Mouse (Mus musculus): ENCODE data around the gene Sinhcaf. TPM values are rescaled to one million over a fixed set of nuclear protein-coding genes. Genes with fewer than 3 reads are reported as not detected.

Sinhcaf gene
- polyA plus RNA-seq, 1 experiment: 1.5 TPM

DNA sequence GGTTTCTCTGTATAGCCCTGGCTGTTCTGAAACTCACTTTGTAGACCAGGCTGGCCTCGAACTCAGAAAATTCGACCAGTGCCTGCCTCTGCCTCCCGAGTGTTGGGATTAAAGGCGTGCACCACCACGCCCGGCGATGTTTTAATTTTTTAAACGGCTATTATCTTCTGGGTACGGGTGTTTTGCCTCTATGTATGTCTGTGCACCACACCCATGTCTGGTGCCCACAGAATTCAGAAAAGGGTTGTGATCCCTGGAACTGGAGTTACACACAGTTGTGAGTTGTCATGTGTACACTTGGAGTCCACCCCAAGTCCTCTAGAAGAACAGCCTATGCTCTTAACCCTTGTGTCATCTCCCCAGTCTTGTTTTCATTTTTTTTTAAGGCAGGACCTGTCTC, 39.3 kb downstream of the Sinhcaf start:
- no peaks in the 10 kb centered on the region for H3K36me3 ChIP-seq (ENCODE audit: control insufficient read depth, insufficient read depth, low read length)
- no peak for TF ChIP-seq POLR2A (IDR thresholded peaks at IDR 0.05; ENCODE audit: low read depth, low read length)
- TF ChIP-seq CTCF (IDR thresholded peaks at IDR 0.05; ENCODE audit: extremely low read depth, insufficient read length, insufficient replicate concordance, low read depth, low read length): no peak
- 80% methylated on average over 9 of the region's 9 CpGs for WGBS
- H3K27me3 ChIP-seq (ENCODE audit: control insufficient read depth, insufficient read depth, low read length): no peaks in the 10 kb centered on the region
- peaks cover 5% of the 10 kb centered on the region; the same call in 1 of the 2 replicates for H3K4me1 ChIP-seq (ENCODE audit: control insufficient read depth, insufficient read depth, insufficient read length, low read length)
- no peak overlapping the region for H3K27ac ChIP-seq (ENCODE audit: insufficient read depth, low read depth, low read length)
- no peak overlapping the region for H3K4me3 ChIP-seq (ENCODE audit: low read depth, low read length)

GRCm38 (mm10) chr6:148902728-148903127, 43.5 kb downstream of the Sinhcaf start:
- H3K4me1 ChIP-seq (ENCODE audit: control insufficient read depth, insufficient read depth, insufficient read length, low read length): peaks cover 5% of the 10 kb centered on the region; the same call in 1 of the 2 replicates
- H3K36me3 ChIP-seq (ENCODE audit: control insufficient read depth, insufficient read depth, low read length): no peaks in the 10 kb centered on the region
- TF ChIP-seq POLR2A (IDR thresholded peaks at IDR 0.05; ENCODE audit: low read depth, low read length) (no peak), CTCF (IDR thresholded peaks at IDR 0.05; ENCODE audit: extremely low read depth, insufficient read length, insufficient replicate concordance, low read depth, low read length) (no peak)
- 82% methylated on average over 3 of the region's 3 CpGs for WGBS
- H3K4me3 ChIP-seq (ENCODE audit: low read depth, low read length): no peak overlapping the region
- H3K27ac ChIP-seq (ENCODE audit: insufficient read depth, low read depth, low read length): no peak overlapping the region
- H3K27me3 ChIP-seq (ENCODE audit: control insufficient read depth, insufficient read depth, low read length): no peaks in the 10 kb centered on the region

- H3K27ac ChIP-seq (ENCODE audit: insufficient read depth, low read depth, low read length): 0 out of 2 replicates have a peak overlapping the region, but pooled peaks have one; percentile 0
- 33% methylated on average over 6 of the region's 6 CpGs for WGBS
- H3K4me3 ChIP-seq (ENCODE audit: low read depth, low read length): peak overlapping the region; percentile 89
- TF ChIP-seq POLR2A (IDR thresholded peaks at IDR 0.05; ENCODE audit: low read depth, low read length): no peak
- no peak; the same call in 1 of the 2 replicates for TF ChIP-seq CTCF (IDR thresholded peaks at IDR 0.05; ENCODE audit: extremely low read depth, insufficient read length, insufficient replicate concordance, low read depth, low read length)
- no peaks in the 10 kb centered on the region for H3K27me3 ChIP-seq (ENCODE audit: control insufficient read depth, insufficient read depth, low read length)
- H3K4me1 ChIP-seq (ENCODE audit: control insufficient read depth, insufficient read depth, insufficient read length, low read length): no peaks in the 10 kb centered on the region
- no peaks in the 10 kb centered on the region for H3K36me3 ChIP-seq (ENCODE audit: control insufficient read depth, insufficient read depth, low read length)
These were observed 49.8 kb downstream of the Sinhcaf start for GRCm38 (mm10) chr6:148896507-148896851.

DNA sequence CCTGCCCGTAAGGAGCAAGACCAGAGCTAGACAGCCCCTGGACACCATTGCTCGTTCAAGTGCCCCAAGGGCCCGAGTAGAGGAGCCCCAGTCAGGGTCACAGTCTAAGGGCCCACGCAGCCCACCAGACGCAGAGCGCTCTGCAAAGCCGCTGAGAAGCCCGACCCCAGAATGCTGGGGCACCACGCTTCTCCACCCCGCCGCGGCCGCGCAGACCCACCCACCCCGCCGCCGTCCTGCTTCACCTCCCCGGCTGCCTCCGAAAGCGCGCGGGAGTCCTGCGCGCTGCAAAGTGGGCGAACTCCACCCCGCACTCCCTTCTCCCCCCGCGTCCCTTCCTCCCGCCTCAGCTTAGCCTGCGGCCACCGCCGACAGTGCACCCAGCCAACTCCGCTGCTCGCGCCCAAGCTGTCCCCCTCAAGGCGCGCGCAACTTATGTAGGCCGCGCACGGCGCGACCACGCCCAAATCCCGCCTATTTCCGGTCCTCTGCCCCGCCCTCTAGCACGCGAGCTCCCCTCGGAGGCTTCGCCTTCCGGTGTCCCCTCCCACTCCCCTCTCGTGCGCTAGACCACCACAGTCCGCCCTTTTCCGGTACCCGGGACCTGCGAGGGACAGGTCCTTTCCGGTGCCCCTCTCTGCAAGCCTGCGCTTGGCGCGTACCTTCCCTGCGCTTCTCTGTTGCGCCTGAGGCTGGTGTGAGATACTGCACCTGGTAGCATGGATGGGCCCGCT, 50.3 kb downstream of the Sinhcaf start, which contains the start of gene Caprin2:
TSS of gene Caprin2 (minus strand) at position 465 of the 734 bp plus-strand sequence.
- TF ChIP-seq POLR2A (IDR thresholded peaks at IDR 0.05; ENCODE audit: low read depth, low read length): peak; percentile 88; the same call in 1 of the 2 replicates
- peak; percentile 48; the same call in 1 of the 2 replicates for TF ChIP-seq CTCF (IDR thresholded peaks at IDR 0.05; ENCODE audit: extremely low read depth, insufficient read length, insufficient replicate concordance, low read depth, low read length)
- H3K36me3 ChIP-seq (ENCODE audit: control insufficient read depth, insufficient read depth, low read length): no peaks in the 10 kb centered on the region
- H3K27me3 ChIP-seq (ENCODE audit: control insufficient read depth, insufficient read depth, low read length): no peaks in the 10 kb centered on the region
- under 1% methylated on average over 61 of the region's 65 CpGs for WGBS
- H3K4me3 ChIP-seq (ENCODE audit: low read depth, low read length): peak within 1 kb of the TSS; percentile 89
- 0 out of 2 replicates have a peak within 1 kb of the TSS, but pooled peaks have one; percentile 0 for H3K27ac ChIP-seq (ENCODE audit: insufficient read depth, low read depth, low read length)
- no peaks in the 10 kb centered on the region for H3K4me1 ChIP-seq (ENCODE audit: control insufficient read depth, insufficient read depth, insufficient read length, low read length)

- 8% methylated on average over 18 of the region's 18 CpGs for WGBS
These were observed 51.1 kb downstream of the Sinhcaf start for GRCm38 (mm10) chr6:148894888-148895772.

DNA sequence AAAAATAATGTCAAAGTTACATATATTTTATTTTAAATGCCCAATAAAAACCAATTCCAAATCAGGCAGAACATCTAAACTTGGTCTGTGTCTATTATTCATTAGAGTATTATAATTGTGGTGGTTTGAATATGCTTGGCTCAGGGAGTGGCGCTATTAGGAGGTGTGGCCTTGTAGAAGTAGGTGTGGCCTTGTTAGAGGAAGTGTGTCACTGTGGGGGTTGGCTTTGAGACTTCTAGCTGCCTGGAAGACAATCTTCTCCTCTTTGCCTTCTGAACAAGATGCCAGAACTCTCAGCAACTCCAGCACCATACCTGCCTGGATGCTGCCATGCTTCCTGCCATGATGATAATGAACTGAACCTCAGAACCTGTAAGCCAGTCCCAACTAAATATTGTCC, 72.4 kb downstream of the Sinhcaf start:
- H3K27me3 ChIP-seq (ENCODE audit: control insufficient read depth, insufficient read depth, low read length): no peaks in the 10 kb centered on the region
- no peak for TF ChIP-seq CTCF (IDR thresholded peaks at IDR 0.05; ENCODE audit: extremely low read depth, insufficient read length, insufficient replicate concordance, low read depth, low read length)
- no peak for TF ChIP-seq POLR2A (IDR thresholded peaks at IDR 0.05; ENCODE audit: low read depth, low read length)
- no peaks in the 10 kb centered on the region for H3K36me3 ChIP-seq (ENCODE audit: control insufficient read depth, insufficient read depth, low read length)
- no peaks in the 10 kb centered on the region for H3K4me1 ChIP-seq (ENCODE audit: control insufficient read depth, insufficient read depth, insufficient read length, low read length)
- WGBS: 100% methylated on average over 1 of the region's 1 CpGs
- no peak overlapping the region for H3K27ac ChIP-seq (ENCODE audit: insufficient read depth, low read depth, low read length)
- no peak overlapping the region for H3K4me3 ChIP-seq (ENCODE audit: low read depth, low read length)

More at GRCm38 (mm10) chr6:148894888-148895772, 51.1 kb downstream of the Sinhcaf start:
- no peak overlapping the region for H3K27ac ChIP-seq (ENCODE audit: insufficient read depth, low read depth, low read length)
- peak overlapping the region; percentile 89 for H3K4me3 ChIP-seq (ENCODE audit: low read depth, low read length)
- TF ChIP-seq POLR2A (IDR thresholded peaks at IDR 0.05; ENCODE audit: low read depth, low read length): no peak
- TF ChIP-seq CTCF (IDR thresholded peaks at IDR 0.05; ENCODE audit: extremely low read depth, insufficient read length, insufficient replicate concordance, low read depth, low read length): 0 out of 2 replicates have a peak, but pooled peaks have one; percentile 10
- no peaks in the 10 kb centered on the region for H3K27me3 ChIP-seq (ENCODE audit: control insufficient read depth, insufficient read depth, low read length)
- H3K36me3 ChIP-seq (ENCODE audit: control insufficient read depth, insufficient read depth, low read length): no peaks in the 10 kb centered on the region
- no peaks in the 10 kb centered on the region for H3K4me1 ChIP-seq (ENCODE audit: control insufficient read depth, insufficient read depth, insufficient read length, low read length)

Other genes starting within 250 kb of the Sinhcaf start
- gene Ipo8, start 115.0 kb downstream of the Sinhcaf start, polyA plus RNA-seq (2012; rRNA removed): 4.4 and 6.2 TPM in 2 replicates
- 1.6 and 1.7 TPM in 2 replicates for gene Caprin2, start 50.2 kb downstream of the Sinhcaf start, polyA plus RNA-seq (2012; rRNA removed)
- gene Dennd5b, start 155.2 kb upstream of the Sinhcaf start, polyA plus RNA-seq (2012; rRNA removed): 13.5 and 36.1 TPM in 2 replicates
- not detected in 2 replicates for gene Gm10203, start 183.7 kb upstream of the Sinhcaf start, polyA plus RNA-seq (2012; rRNA removed)
- 0.80 and 3.4 TPM in 2 replicates for gene Etfbkmt, start 193.4 kb upstream of the Sinhcaf start, polyA plus RNA-seq (2012; rRNA removed)
- 2.8 and 4.0 TPM in 2 replicates for gene Amn1, start 242.2 kb upstream of the Sinhcaf start, polyA plus RNA-seq (2012; rRNA removed)